Mouse (Mus musculus) embryonic fibroblast, embryonic 13.5 days (primary cell): ENCODE results near the gene E130114P18Rik. TPM values are rescaled to one million over a fixed set of nuclear protein-coding genes. Genes with fewer than 3 reads are reported as not detected.

Source experiments
- H3K27ac ChIP-seq: 2 replicates; pipeline ENCODE4 v1.5.1; 2012; ENCODE audit warnings: low read length, control low read depth, inconsistent platforms; ENCODE audit not compliant: insufficient read depth
- H3K4me1 ChIP-seq: 2 replicates; pipeline ENCODE4 v1.6.1; 2011; ENCODE audit warnings: low read length; ENCODE audit not compliant: control insufficient read depth, insufficient read depth
- H3K4me3 ChIP-seq: 2 replicates; pipeline ENCODE4 v1.5.1; 2011; ENCODE audit warnings: mild to moderate bottlenecking, control low read depth, low read length; ENCODE audit not compliant: insufficient read depth
- CTCF ChIP-seq: IDR thresholded peaks from 2 replicates; pipeline ENCODE4 v1.5.1; 2011; ENCODE audit warnings: mild to moderate bottlenecking, control low read depth, low read length, moderate library complexity, borderline replicate concordance; ENCODE audit not compliant: insufficient read depth
- POLR2A ChIP-seq: IDR thresholded peaks from 2 replicates; pipeline ENCODE4 v1.6.1; 2011; ENCODE audit warnings: low read depth, mild to moderate bottlenecking, control low read depth, low read length, moderate library complexity
- polyA plus RNA-seq: library from polyadenylated mRNA; stranded (reverse); fragments of >200 nt; gene quantifications from 2 replicates; pipeline ENCODE4 v1.2.4, GENCODE M21; 2011; ENCODE audit warnings: low read depth; ENCODE audit not compliant: missing spikeins, insufficient read length

E130114P18Rik gene
- polyA plus RNA-seq, 1 experiment, result 0.77 TPM

DNA sequence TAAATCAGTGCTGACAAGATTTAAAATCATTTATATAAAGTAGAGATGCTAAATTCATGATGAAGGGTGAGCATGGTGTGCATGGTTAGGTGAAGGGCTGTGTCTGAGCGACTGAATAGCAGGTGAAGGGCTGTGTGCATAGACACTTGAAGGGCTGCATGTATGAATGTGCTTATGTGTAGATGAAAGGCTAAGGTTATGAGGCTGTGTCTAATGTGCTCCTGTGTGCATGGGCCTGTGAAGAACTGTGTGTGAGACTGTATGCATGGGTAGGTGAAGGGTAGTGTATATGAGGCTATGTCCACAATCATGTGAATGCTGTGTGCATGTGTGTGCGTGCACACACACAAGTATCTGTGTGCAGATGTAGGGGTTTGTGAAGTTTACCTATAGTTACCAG lies 29.0 kb upstream of the E130114P18Rik start:
- Histone ChIP-seq H3K4me1 (0 out of 2 replicates have a peak, but pooled peaks cover 2% of the 10 kb centered on the region), H3K4me3 (no peak overlapping the region), H3K27ac (no peak overlapping the region)
- TF ChIP-seq POLR2A, result no peak
- TF ChIP-seq CTCF, result no peak

- H3K27ac ChIP-seq, result no peak overlapping the region
- 0 out of 2 replicates have a peak, but pooled peaks cover 2% of the 10 kb centered on the region for H3K4me1 ChIP-seq
- no peak overlapping the region for H3K4me3 ChIP-seq
- TF ChIP-seq CTCF (no peak), POLR2A (no peak)
These were observed 28.3 kb upstream of the E130114P18Rik start for GRCm38 (mm10) chr4:97805896-97806808.

DNA sequence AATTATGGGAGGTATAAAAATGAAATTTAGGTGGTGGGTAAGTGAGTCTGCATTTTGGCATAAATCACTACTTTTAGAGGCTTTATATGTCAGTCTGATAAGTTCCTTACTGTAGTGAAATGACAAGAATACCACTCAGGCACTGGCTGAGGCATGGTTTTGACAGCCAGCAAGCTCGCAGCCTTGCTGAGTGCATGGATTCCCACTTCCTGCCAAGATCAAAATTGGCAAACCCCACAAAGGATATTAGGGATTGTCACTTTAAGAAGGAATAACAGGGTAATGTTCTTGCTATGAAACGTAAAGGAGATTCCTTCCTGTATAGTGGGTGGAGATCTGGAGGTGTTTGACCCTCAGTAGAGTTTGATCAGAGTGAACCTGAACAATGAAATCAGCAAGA lies 27.4 kb upstream of the E130114P18Rik start:
- Histone ChIP-seq H3K4me1 (0 out of 2 replicates have a peak, but pooled peaks cover 2% of the 10 kb centered on the region), H3K27ac (no peak overlapping the region), H3K4me3 (no peak overlapping the region)
- no peak for TF ChIP-seq CTCF
- TF ChIP-seq POLR2A, result no peak

DNA sequence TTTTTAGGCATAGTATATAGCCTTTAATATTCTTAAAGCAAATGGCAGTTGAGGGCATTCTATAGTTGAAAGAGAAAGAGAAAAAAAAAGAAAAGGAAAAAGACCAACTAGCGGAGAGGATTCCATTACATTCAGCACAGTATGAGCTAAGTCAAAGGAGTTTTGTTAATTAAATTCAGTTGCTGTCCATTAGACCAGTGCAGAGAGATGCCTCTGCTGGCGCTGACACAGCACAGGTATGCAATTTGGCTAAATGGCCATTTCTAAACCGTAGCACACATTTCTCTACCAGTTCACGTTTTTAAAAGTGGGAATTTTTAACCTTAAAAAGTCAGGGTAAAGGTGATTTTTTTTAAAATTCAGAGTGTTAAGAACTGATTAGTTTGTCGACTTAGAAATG lies 26.8 kb upstream of the E130114P18Rik start:
- Histone ChIP-seq H3K4me1 (0 out of 2 replicates have a peak, but pooled peaks cover 2% of the 10 kb centered on the region), H3K4me3 (no peak overlapping the region), H3K27ac (no peak overlapping the region)
- TF ChIP-seq POLR2A, result no peak
- TF ChIP-seq CTCF, result no peak

DNA sequence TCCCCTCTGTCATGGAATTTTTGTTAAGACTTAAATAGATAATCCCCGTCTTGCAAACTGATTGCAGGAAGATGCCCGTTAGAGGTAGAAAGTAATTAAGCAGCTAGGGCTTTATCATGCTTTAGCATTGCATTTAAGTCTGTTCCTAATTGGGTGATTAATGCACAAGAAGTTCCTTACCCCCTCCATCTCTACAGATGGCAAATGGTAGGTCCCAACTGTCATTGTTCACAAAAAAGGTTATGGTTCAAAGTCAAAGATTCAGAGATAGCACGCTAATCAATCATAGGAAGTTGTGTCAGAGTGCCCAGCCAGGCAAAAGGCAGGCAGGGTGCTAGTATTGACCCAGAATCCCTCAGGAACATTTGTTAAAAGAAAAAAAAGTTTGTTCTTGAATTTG lies 25.9 kb upstream of the E130114P18Rik start:
- Histone ChIP-seq H3K4me1 (no peaks in the 10 kb centered on the region), H3K27ac (no peak overlapping the region), H3K4me3 (no peak overlapping the region)
- no peak for TF ChIP-seq CTCF
- TF ChIP-seq POLR2A, result no peak

DNA sequence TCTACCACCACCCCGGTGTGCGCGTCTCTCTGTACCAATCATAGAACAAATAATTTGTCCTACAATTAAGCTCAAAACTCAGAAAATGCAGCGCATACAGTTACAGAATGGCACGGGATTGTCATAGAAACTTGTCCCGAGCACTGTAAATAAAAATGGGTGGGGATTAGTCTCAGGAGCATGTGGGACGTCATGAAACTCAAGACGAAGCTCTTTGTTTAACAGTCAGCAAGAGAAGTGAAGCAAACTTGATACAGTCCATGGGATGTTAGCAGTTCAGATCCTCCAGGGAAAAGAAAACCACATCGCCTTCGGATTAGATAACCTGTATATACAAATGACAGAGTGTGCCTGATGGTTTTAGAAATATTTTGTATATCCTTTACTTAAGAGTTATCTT lies 18.6 kb upstream of the E130114P18Rik start:
- H3K4me1 ChIP-seq, result no peaks in the 10 kb centered on the region
- TF ChIP-seq POLR2A (no peak), CTCF (no peak)
- no peak overlapping the region for H3K4me3 ChIP-seq
- no peak overlapping the region for H3K27ac ChIP-seq

DNA sequence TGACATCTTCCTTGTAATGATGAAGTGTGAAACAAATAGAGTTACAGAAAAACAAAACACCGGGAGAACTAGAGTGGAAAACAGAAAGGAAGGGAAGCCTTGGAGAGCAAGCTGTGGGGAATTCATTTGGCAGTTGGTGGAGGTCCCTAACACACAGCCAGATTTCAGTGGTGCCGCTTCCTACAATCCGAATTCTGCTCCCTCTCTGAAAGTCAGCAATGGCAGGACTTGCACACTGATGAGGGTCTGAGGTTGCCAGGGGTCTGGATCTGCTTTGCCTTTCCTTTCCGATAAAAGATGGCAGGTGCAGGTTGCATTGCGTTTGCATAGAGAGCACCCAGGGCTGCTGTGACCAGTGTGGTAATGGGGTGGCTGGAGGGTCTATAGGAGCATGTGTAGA lies 18.1 kb upstream of the E130114P18Rik start:
- no peak overlapping the region for H3K27ac ChIP-seq
- no peak for TF ChIP-seq CTCF
- TF ChIP-seq POLR2A, result no peak

GRCm38 (mm10) chr4:97794865-97795264 lies 17.0 kb upstream of the E130114P18Rik start:
- no peak overlapping the region for H3K27ac ChIP-seq
- TF ChIP-seq CTCF (no peak), POLR2A (no peak)
- H3K4me1 ChIP-seq, result no peaks in the 10 kb centered on the region
- no peak overlapping the region for H3K4me3 ChIP-seq

More for the DNA sequence above, 18.1 kb upstream of the E130114P18Rik start:
- Histone ChIP-seq H3K4me3 (no peak overlapping the region), H3K4me1 (no peaks in the 10 kb centered on the region)

GRCm38 (mm10) chr4:97793931-97794330 lies 16.1 kb upstream of the E130114P18Rik start:
- TF ChIP-seq POLR2A, result no peak
- no peak for TF ChIP-seq CTCF
- no peak overlapping the region for H3K27ac ChIP-seq
- H3K4me3 ChIP-seq, result no peak overlapping the region
- H3K4me1 ChIP-seq, result no peaks in the 10 kb centered on the region

DNA sequence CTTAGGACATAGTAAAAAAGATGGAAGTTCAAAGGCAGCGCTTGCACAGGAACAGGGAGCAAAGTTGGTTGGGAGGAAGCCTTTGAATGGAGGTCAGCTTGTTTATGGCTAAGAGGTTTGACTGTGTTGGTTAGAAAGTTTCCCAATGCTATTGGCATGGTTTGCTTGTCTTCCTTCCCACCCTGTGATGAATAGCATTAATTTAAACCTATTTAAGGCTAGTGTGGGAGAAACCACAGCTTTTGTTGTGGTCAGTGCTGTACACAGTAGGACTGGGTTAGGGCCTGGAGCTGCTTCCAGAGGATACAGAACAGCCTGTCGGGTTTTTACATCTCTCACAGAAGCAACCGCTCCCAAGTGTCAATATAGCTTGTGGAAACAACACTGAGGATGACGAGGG lies 10.7 kb upstream of the E130114P18Rik start:
- no peak overlapping the region for H3K4me3 ChIP-seq
- no peaks in the 10 kb centered on the region for H3K4me1 ChIP-seq
- TF ChIP-seq POLR2A, result no peak
- TF ChIP-seq CTCF, result no peak
- H3K27ac ChIP-seq, result no peak overlapping the region
